Mouse (Mus musculus) c-Kit-positive CD71-negative TER-119-negative erythroid progenitor cells, embryonic 14.5 days (primary cell): ENCODE data around the gene Gm4969.
A peak's percentile ranks its signal among the peaks of the same experiment; 100 is the strongest.

Experiments
- DNase-seq: peaks from one replicate; pipeline ENCODE4 v3.0.0-alpha.2; 2013; ENCODE audit warnings: low read depth

Gm4969 gene

GRCm38 (mm10) chr7:19093537-19094385 is 24.4 kb downstream of the Gm4969 start:
- peak; percentile 87 for DNase-seq

DNA sequence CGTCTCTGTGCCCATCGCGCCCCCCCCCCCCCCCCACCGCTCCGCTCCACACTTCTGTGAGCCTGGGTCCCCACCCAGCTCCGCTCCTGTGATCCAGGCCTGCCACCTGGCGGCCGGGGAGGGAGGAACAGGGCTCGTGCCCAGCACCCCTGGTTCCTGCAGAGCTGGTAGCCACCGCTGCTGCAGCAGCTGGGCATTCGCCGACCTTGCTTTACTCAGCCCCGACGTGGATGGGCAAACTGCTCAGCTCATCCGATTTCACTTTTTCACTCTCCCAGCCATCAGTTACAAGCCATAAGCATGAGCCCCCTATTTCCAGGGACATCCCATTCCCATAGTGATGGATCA is 25.0 kb downstream of the Gm4969 start:
- peak; percentile 79 for DNase-seq

- no peak for DNase-seq
Measured at GRCm38 (mm10) chr7:19092381-19093173, 25.6 kb downstream of the Gm4969 start.

GRCm38 (mm10) chr7:19091913-19092312 is 26.3 kb downstream of the Gm4969 start:
- DNase-seq = no peak

GRCm38 (mm10) chr7:19088813-19089212 is 29.4 kb downstream of the Gm4969 start:
- peak; percentile 72 for DNase-seq

DNA sequence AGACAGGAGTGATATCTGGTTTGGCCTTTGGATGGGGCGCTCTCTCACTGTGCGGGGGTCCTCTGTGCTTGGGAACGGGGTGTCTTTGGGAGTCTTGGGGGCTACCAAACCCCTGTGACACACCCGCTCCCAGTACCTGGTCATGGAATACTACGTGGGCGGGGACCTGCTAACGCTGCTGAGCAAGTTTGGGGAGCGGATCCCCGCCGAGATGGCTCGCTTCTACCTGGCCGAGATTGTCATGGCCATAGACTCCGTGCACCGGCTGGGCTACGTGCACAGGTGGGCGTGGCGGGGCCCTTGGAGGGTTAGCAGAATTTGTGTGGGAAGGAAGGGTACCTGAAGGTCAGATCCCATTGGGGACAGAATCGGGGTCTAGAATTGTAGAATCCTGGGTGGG is 31.4 kb downstream of the Gm4969 start:
- DNase-seq = no peak

GRCm38 (mm10) chr7:19086042-19086441 is 32.1 kb downstream of the Gm4969 start:
- no peak for DNase-seq

- no peak for DNase-seq
Measured at GRCm38 (mm10) chr7:19085495-19085894, 32.7 kb downstream of the Gm4969 start.

DNA sequence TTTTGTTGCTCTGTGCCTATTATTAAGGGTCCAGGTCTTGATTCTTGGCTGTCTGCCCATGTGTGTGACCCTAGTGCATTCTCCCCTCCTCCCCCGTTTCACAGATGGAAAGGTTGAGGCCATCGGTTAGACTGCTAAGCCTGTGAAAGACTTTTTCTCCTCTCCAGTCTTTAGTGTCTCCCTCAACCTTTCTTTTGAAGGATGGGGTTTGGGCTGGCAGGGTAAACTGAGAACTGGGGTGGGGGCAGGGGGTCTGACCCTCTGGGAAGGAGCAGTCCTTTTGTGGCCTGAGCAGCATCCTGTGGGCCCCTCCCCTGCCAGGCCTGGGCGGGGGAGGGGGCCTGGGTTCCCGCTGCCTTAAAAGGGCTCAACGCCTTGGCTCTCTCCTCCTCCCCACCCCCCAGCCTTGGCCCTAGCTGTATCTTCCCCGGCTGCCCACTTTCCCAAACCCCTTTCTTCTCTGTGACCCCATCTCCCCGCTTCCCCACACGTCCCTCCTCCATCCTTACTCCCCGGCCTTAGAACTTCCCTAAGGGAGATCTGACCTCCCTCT is 33.2 kb downstream of the Gm4969 start:
- no peak for DNase-seq

GRCm38 (mm10) chr7:19084277-19084771 is 33.8 kb downstream of the Gm4969 start:
- DNase-seq = no peak

DNA sequence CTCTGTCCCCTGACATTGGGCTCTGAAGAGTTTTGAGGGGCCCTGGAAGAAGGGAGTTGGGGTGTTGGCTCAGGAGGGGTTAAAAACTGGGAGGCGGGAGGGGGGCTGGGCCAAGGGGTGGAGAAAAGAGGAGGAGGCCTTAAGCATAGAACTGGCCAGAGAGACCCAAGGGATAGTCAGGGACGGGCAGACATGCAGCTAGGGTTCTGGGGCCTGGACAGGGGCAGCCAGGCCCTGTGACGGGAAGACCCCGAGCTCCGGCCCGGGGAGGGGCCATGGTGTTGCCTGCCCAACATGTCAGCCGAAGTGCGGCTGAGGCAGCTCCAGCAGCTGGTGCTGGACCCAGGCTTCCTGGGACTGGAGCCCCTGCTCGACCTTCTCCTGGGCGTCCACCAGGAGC is 34.5 kb downstream of the Gm4969 start, which contains the start of gene Dmpk:
Gene Dmpk (plus strand): TSS at position 149 of the 400 bp plus-strand sequence.
- no peak for DNase-seq

GRCm38 (mm10) chr7:19083096-19083495 is 35.1 kb downstream of the Gm4969 start:
- DNase-seq = no peak

DNA sequence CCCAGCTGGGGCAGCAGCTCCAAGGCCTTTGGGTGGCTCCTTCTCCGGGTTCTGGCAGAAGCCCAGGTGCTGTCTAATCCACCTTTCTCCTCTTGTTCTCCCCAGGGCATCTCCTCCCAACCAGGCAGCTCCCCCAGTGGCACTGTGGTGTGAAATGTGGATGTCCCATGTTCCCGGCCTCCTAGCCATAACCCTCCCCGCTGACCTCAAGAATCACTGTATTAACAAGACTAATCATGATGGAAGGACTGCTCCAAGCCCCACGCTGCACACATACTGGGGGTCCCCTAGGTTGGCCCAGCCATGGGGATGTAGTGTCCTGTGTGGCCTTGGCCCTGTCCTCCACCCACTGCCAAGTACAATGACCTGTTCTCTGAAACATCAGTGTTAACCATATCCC is 36.0 kb downstream of the Gm4969 start:
- DNase-seq = no peak

DNA sequence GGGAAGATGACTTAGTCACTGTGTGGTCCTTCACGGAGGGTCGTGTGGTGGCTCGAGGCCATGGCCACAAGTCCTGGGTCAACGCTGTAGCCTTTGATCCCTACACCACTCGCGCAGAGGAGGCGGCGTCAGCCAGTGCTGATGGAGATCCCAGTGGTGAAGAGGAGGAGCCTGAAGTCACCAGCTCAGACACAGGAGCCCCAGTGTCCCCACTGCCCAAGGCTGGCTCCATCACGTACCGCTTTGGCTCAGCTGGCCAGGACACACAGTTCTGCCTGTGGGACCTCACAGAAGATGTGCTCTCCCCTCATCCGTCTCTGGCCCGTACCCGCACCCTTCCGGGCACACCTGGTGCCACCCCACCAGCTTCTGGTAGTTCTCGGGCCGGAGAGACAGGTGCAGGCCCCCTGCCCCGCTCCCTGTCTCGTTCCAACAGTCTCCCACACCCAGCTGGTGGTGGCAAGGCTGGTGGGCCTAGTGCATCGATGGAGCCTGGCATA is 37.7 kb downstream of the Gm4969 start:
- no peak for DNase-seq

GRCm38 (mm10) chr7:19078732-19079131 is 39.4 kb downstream of the Gm4969 start:
- DNase-seq = no peak

GRCm38 (mm10) chr7:19077761-19078160 is 40.4 kb downstream of the Gm4969 start:
- DNase-seq = peak; percentile 70

DNA sequence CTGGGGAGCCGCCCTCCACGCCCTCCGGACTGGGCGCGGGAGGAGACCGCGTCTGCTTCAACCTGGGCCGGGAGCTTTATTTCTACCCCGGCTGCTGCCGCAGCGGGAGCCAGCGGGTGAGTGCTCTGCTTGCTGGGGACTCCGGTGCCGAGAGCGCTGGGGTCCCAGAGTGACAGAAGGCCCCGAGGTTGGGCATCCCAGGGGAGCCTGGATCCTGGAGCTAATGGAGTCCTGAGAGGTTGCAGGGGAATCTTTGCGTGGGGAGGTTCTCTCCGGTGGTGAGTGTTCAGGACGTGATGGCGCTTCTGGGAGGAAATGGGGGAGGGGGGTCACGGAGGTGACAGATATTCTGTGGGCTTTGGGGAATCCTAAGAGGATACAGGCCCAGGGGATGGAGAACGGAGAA is 41.6 kb downstream of the Gm4969 start:
- no peak for DNase-seq

DNA sequence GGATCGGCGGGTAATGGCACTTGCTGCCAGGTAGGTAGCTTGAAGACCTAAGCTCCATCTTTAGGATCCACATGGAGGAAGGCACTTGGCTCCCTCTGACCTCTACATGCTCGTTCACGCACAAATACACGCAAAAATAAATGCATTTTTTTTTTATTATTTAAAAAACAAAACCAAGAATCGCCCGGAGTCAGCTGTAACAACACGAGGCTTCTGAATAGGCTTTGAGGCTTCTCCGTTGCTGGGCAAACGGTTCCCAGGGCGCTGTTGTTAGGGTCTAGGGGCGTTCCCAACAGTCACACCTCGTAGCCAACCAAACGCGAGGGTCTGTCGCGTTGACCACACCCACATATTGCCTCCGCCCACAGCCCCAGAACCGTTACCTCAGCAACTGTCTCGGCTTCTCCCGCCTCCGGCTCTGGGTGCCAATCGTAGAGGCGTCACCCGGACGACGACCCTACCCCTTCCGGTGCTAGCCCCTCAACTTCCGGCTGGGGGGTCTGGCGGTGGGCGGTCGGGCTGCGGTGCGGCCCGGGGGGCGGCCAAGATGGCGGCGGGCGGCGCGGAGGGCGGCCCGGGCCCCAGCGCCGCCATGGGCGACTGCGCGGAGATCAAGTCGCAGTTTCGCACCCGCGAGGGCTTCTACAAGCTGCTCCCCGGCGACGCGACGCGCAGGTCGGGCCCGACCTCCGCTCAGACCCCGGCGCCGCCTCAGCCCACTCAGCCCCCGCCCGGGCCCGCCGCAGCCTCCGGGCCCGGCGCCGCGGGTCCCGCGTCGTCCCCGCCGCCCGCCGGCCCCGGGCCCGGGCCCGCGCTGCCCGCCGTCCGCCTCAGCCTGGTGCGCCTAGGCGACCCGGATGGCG is 42.2 kb downstream of the Gm4969 start, which contains the start of gene Dmwd:
Gene Dmwd (plus strand): TSS at position 505 of the 863 bp plus-strand sequence.
- DNase-seq = peak; percentile 92

- DNase-seq = no peak
Measured at GRCm38 (mm10) chr7:19075231-19075630, 42.9 kb downstream of the Gm4969 start.

- DNase-seq = no peak
Measured at GRCm38 (mm10) chr7:19074494-19074893, 43.7 kb downstream of the Gm4969 start.

GRCm38 (mm10) chr7:19073504-19073903 is 44.7 kb downstream of the Gm4969 start:
- no peak for DNase-seq
